Mouse (Mus musculus): ENCODE measurements around the gene Camk2b.
"Not testable (repeated sequence)": the region's sequence is repeated elsewhere in the genome, so short reads cannot be mapped to it uniquely, and the experiment has no call there.

The Camk2b gene

DNA sequence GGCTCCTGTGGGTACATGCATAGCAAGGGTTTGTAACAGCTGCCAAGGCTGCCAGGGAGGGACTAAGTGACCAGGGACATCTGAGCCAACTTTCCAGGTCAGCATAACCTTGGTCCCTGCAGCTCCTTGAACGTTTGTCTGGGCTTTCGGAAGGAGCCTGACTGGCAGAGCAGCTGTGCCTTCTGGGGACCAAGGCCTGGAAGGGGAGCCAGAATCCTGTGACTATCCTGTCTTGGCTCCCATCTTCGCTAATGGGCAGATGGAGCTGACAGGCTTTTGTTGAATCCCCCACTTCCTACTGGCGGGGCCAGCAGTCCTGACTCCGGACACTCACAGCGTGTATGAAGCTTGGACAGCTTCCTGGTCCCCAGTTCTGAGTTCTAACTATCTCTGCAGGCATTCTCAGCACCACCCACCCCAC lies 51.1 kb downstream of the Camk2b start:
- DNase-seq (ENCODE audit: low spot score in 2 of 2) = no peak

DNA sequence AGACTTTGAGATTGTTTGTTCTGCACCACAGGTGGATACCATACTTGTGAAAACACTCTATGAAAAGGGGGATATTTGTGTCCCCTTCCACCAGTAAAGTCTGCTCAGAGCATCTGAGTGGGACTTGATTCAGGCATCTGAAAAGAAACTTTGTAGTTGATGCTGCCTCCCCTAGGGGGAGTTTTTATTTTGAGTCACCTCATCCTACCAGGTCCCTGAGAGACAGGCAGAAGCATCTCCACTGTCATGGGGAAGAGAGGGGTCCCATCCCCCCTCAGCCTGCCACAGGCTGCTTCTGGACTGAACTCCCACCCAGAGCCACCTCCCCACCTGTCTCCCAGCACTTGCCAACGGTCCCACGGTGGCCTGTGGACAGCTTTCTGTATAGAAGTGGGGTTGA lies 52.8 kb downstream of the Camk2b start:
- DNase-seq (ENCODE audit: low spot score in 2 of 2) = no peak

DNA sequence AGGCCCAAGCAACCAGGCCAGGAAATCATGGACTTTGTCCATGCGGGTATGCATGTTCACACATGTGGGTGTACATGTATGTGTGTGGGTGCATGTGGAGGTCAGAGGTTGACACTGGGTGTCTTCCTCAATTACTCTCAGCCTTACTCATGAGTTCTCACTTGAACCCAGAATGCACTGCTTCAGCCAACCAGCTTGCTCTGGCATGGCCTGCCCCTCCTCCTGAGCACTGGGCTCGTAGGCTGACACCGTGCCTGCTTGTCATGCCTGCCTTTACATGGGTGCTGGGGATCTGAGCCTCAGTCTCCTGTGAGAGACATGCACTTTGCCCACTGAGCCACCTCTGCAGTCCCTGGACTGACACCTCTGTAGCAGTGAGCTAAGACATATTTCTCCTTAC lies 54.3 kb downstream of the Camk2b start:
- DNase-seq (ENCODE audit: low spot score in 2 of 2) = no peak

DNA sequence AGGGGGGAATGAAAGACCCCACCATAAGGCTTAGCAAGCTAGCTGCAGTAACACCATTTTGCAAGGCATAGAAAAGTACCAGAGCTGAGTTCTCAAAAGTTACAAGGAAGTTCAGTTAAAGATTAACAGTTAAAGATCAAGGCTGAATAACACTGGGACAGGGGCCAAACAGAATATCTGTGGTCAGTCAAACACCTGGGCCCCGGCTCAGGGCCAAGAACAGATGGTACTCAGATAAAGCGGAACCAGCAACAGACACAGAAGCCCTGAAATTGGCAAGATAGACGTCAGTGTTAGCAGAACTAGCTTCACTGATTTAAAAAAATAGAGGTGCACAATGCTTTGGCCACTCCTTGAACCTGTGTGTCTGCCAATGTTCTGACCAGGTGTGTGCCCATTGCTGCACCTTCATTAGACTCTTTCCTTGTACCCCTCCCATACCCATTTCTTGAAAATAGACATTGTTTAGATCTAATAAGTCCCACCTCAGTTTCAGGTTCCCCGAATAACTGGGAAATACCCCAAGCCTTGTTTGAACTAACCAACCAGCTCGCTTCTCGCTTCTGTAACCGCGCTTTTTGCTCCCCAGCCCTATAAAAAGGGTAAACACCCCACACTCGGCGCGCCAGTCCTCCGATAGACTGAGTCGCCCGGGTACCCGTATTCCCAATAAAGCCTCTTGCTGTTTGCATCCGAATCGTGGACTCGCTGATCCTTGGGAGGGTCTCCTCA lies 55.2 kb downstream of the Camk2b start:
- not testable (repeated sequence) for DNase-seq (ENCODE audit: low spot score in 2 of 2)

DNA sequence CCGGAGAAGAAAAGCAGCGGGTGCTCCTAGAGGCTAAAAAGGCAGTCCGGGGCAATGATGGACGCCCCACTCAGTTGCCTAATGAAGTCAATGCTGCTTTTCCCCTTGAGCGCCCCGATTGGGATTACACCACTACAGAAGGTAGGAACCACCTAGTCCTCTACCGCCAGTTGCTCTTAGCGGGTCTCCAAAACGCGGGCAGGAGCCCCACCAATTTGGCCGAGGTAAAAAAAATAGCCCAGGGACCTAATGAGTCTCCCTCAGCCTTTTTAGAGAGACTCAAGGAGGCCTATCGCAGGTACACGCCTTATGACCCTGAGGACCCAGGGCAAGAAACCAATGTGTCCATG lies 58.4 kb downstream of the Camk2b start:
- not testable (repeated sequence) for DNase-seq (ENCODE audit: low spot score in 2 of 2)

DNA sequence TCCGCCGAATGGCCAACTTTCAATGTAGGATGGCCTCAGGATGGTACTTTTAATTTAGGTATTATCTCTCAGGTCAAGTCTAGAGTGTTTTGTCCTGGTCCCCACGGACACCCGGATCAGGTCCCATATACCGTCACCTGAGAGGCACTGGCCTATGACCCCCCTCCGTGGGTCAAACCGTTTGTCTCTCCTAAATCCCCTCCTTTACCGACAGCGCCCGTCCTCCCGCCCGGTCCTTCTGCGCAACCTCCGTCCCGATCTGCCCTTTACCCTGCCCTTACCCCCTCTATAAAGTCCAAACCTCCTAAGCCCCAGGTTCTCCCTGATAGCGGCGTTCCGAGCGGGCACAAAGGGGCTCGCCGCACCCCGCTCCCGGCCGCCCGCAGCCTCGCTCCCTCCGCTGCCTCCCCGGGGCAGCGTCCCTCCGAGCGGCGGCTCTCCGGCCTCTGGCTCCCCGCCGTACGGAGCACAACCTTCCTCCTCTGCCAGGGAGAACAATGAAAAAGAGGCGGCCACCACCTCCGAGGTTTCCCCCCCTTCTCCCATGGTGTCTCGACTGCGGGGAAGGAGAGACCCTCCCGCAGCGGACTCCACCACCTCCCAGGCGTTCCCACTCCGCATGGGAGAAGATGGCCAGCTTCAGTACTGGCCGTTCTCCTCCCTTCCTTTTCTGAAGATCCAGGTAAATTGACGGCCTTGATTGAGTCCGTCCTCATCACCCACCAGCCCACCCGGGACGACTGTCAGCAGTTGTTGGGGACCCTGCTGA lies 59.0 kb downstream of the Camk2b start:
- not testable (repeated sequence) for DNase-seq (ENCODE audit: low spot score in 2 of 2)

DNA sequence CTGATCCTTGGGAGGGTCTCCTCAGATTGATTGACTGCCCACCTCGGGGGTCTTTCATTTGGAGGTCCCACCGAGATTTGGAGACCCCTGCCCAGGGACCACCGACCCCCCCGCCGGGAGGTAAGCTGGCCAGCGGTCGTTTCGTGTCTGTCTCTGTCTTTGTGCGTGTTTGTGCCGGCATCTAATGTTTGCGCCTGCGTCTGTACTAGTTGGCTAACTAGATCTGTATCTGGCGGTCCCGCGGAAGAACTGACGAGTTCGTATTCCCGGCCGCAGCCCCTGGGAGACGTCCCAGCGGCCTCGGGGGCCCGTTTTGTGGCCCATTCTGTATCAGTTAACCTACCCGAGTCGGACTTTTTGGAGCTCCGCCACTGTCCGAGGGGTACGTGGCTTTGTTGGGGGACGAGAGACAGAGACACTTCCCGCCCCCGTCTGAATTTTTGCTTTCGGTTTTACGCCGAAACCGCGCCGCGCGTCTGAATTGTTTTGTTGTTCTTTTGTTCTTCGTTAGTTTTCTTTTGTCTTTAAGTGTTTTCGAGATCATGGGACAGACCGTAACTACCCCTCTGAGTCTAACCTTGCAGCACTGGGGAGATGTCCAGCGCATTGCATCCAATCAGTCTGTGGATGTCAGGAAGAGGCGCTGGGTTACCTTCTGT lies 59.7 kb downstream of the Camk2b start:
- DNase-seq (ENCODE audit: low spot score in 2 of 2) = not testable (repeated sequence)

DNA sequence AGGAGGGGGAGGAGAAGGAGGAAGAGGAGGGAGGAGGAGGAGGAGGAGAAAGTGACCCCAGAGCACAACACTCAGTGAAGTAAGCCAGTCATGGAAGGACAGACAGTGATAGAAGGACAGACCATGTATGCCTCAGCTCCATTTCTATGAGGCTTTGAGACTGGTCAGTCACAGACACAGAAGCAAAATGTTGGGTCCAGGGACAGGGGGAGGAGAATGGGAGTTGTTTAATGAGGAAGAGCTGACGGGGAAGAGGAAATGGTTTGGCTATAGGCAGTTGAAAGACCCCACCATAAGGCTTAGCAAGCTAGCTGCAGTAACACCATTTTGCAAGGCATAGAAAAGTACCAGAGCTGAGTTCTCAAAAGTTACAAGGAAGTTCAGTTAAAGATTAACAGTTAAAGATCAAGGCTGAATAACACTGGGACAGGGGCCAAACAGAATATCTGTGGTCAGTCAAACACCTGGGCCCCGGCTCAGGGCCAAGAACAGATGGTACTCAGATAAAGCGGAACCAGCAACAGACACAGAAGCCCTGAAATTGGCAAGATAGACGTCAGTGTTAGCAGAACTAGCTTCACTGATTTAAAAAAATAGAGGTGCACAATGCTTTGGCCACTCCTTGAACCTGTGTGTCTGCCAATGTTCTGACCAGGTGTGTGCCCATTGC lies 60.7 kb downstream of the Camk2b start:
- DNase-seq (ENCODE audit: low spot score in 2 of 2) = not testable (repeated sequence)

DNA sequence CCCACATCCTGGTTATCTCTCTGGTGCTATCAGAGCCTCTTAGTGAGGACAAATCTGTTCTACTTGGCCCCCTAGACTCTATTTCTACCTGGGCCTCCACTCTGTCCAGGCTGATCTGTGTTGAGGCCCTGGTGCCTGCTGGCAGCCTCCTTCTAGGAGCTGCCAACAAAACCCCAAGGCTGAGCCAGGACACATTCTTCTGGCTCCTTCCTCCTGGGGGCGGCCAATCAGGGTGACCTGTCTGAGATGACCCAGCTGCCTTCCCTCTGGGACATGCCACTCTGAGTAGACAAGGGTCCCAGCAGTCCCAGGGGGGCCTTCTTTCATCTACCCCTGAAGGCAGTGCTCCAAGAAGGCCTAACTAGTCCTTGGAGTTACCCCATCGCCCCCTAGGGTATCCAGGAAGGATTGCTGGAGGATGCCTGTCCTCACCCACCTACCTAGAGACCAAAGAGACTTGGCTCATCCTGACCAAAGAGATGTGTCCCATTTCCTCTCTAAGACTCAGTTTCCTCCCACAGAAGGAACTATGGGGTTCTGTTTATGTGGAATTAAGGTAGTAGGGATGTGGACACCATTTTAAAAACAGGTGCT lies 63.0 kb downstream of the Camk2b start:
- DNase-seq (ENCODE audit: low spot score in 2 of 2) = no peak

DNA sequence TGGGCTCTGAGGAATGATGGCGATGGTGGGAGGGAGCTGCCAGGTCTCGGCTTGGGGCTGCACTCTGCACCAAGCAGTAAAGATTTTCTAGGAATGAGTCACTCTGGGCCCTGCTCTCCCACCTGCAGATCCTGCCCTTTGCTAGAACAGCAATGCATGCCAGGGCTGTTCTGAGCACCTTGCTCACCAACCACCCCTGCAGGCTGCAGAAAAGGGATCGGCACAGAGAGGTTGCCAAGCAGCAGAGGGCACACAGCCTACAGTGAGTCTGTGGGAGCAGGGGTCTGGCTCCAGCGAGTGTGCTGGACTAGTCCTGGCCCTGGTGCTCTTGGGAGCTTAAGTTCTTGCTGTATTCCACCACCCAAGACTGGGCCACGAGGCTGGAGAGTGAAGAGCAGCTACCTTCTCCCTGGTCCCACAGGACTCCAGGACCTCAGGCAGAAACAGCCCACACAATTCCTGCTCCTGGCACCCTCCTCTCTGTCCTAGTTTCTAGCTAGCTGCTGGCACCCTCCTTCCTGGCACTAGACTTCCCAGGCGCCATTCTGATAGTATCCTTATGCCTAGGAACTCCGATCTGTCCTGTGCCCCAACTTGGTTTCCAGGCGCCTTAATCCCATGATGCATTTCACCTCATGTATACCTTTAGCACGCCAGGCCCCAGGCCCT lies 64.0 kb downstream of the Camk2b start:
- DNase-seq (ENCODE audit: low spot score in 2 of 2) = peak in 1 of 2 experiments; percentile 74

DNA sequence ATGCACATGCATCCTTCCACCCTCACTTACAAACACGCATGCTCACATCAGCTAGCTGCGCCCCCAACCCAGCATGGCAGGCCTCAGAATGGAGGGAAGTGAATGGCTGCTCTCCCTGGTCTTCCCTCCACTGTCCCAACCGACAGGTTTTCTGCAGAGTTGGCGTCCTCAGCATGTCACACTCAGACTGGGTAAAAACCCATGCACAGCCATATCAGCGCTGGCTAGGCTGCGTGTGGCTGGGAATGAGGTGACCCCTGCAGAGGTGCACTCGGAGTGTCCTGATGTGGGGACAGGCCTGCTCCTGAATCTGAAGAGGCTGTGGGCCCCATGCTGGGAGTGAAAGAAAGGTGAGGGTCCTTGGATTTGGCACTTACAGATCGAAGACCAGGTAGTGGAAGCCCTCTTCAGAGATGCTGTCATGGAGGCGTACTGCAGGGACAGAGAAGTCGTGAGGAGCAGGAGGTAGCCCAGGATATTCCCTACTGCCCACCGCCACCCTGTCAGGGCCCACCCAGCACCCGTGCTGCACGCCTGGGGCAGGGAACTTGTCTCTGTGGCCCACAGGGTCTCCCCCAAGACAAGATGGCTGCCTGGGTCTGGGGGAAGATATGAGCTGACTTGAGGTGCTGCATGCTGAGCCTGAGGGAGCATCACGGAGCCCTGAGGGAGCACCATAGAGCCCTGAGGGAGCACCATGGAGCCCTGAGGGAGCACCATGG lies 65.0 kb downstream of the Camk2b start:
- no peak for DNase-seq (ENCODE audit: low spot score in 2 of 2)

DNA sequence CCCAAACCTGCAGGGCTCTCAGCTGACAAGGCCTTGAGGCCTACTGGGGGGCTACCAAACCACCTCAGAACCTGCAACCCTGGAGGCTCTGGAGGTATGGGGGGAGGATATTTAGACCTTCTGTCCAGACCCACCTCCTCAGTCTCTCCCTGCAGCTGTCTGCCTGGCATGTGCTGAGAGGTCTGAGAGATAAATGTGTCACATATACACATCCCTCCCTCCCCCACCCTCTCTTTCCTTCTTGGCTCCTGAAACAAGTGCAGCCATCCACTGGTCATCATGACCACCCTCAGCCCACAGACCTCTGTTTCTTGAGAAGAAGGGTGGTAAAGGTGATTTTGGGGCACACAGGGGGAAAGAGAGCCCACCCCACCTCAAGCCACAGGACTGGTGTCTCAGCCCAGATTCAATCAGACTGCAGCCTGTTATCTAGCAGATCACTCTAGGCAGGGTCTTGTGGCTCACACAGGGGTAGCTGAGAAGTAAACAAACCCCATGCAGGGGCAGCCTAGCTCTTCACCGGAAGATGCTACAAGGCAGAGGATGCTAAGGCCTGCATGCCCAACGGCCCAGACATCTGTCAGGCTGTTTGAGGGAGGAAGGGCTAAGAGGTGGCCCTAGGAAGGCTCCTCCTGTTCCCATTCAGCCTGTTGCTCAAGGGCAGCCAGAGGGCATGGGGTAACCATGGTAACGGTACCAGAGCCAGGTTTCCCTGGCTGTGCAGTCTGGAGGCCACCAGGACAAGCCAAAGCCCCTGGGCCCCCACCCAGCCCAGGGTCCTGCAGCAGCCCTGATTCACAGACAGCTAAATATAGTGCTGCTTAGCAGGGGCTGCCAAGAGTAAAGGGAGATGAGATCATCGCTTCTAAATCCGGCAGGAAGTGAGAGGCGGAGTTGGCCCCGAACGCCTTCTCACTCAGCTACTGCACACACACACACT lies 66.1 kb downstream of the Camk2b start:
- DNase-seq (ENCODE audit: low spot score in 2 of 2) = peak; percentile 85 to 92

DNA sequence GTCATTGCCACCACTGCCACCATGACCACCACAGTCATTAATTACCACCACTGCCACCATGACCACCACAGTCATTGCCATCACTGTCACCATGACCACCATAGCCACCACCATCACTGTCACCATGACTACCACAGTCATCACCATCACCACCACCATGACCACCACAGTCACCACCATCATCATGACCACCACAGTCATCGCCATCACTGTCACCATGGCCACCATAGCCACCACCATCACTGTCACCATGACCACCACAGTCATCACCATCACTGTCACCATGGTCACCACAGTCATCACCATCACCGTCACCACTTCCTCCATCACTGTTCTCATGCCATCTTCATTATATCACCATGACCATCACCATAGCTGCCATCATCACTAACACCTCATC lies 67.7 kb downstream of the Camk2b start:
- DNase-seq (ENCODE audit: low spot score in 2 of 2) = no peak

DNA sequence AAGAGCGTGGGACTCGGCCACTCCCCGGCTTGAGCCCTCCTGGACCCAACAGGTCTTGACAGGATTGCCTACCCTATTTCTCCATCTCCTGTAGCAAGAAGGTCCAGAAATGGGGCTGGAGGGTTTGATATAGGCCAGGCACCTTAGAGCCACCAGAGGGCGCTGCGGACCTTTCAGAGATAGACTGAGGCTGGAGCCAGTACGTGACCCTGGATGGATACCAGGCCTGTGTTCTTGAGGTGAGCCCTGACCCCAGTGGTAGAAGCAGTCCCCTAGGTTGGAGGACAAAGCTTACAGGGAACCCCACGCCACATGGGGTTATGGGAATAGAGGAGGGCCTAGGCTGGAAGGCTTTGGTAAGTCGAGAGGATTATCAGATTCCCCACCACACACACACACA lies 70.2 kb downstream of the Camk2b start:
- peak in 1 of 2 experiments; percentile 68 for DNase-seq (ENCODE audit: low spot score in 2 of 2)

DNA sequence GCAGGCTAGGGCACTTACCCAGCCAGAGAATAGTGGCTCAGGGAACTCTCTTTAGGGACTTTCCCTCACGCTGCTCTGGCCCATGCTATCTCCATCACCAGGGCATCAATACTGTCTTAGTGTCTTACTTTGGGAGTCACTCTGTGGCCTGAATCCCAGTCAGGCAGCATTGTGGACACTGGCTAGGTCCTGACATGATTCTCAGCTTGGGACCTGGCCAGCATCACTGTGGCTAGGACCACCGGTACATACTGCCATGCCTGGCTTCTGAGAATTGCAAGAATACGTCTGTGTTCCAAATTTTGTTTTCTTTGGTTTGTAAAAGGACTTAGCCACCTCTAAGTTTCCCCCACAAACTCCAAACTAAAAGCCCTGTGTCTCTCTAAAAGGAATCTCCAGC lies 71.3 kb downstream of the Camk2b start:
- DNase-seq (ENCODE audit: low spot score in 2 of 2) = no peak

DNA sequence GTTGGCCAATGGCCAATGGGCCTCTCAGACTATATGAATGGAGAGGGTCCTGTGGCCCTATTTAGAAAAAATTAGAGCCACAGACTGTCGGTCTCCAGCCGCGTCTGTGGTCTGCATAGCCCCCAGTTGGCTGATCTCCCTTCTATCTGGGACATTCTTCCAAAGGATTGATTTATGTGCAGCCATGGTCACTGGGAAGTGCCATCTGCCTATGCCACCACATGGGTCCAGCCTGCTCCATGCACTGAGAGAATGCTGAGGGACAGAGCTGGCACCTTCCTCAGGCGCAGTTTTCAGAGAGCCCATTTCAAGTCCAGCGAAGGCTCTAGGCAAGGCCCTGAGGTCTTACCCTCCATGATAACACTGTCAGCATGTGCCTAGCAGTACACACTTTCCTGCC lies 72.0 kb downstream of the Camk2b start:
- no peak for DNase-seq (ENCODE audit: low spot score in 2 of 2)

DNA sequence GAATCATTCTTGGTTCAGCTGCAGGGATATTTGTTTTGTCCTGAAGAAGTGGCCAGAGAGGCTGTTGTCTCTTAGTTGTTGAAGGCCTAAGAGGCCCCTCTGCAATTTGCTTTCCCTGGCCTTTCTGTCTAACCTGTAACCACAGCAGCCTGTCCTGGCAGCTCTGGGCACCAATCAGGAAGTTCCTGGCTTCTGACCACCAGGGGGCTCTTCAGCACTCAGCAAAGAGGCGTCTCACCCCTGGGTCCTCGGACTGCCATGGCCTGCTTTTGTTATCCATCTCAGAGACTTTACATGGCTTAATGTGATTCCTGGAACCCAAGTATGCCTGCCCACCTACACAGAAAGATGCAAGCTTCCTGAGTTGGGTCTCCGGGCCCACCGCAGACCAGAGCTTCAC lies 75.3 kb downstream of the Camk2b start:
- no peak for DNase-seq (ENCODE audit: low spot score in 2 of 2)

DNA sequence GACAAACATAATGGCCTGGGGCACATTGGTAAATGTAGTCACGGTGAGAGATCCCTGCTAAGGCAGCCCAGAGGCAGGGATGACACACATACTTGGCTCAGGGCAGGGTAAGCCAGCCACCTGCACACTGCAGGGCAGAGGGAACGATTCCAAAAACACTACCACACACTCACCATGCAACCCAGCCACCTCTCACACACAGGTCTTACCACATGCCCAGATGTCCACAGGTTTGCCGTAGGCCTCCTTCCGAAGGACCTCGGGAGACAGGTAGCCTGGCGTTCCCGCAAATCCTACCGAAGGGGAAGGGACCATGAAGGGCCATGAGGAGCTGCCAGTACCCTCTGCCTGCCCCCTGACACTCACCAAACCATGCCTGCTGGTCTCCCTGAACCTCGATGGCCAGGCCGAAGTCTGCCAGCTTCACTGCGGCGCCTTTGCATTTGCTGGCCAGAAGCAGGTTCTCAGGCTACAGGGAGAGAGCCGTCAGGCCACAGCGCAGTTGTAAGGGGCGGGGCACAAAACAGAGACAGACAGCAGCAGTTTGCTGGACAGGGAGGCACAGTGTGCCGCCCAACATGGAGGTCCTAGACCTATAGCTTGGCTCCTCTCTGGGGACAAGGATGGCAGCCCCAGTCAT lies 76.1 kb downstream of the Camk2b start:
- DNase-seq (ENCODE audit: low spot score in 2 of 2) = no peak

DNA sequence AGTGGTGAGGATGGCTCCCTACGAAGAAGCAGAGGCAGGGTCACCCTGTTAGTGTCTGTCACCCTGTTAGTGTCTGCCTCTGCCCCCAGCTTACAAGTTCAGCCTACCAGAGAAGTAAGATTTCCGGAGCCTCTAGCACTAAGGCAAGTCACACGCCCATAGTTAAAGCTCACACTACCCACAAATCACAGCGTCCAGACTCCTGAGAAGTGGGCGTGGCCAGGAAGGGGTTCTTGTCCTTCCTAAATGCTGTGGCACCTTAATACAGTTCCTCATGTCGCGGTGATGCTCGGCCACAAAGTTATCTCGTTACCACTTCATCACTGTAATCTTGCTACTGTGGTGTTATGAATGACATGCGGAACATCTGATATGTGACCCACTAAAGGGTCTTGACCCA lies 78.0 kb downstream of the Camk2b start:
- no peak for DNase-seq (ENCODE audit: low spot score in 2 of 2)

Data from right cerebral cortex, postnatal 36 days (tissue).